Mouse (Mus musculus): ENCODE data around the gene Amt.
"Not testable (repeated sequence)": the region's sequence is repeated elsewhere in the genome, so short reads cannot be mapped to it uniquely, and the experiment has no call there.

The Amt gene

GRCm38 (mm10) chr9:108296453-108297355 is at the start of gene Amt:
Gene Amt (plus strand): TSS chr9:108296853.
- no peak for DNase-seq

DNA sequence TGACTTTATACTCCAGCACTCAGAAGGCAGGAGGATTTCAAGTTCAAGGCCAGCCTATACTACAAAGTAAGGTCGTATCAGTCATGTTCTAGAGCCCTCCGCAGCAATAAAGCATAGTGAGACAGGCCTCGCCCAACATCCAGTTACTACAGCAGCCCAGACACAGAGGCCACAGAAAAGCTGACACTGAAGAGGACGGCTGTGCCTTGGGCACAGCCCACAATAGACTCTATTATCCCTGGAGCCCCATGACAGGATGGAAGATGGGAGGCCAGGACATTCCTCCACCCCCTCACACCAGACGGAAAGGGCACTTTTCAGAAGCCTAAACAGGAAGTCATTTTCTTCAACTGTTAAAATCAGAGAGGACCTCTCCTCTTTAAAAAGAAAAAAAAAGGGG is 47.7 kb upstream of the Amt start:
- no peak for DNase-seq

GRCm38 (mm10) chr9:108251877-108252276 is 44.8 kb upstream of the Amt start:
- DNase-seq: no peak

DNA sequence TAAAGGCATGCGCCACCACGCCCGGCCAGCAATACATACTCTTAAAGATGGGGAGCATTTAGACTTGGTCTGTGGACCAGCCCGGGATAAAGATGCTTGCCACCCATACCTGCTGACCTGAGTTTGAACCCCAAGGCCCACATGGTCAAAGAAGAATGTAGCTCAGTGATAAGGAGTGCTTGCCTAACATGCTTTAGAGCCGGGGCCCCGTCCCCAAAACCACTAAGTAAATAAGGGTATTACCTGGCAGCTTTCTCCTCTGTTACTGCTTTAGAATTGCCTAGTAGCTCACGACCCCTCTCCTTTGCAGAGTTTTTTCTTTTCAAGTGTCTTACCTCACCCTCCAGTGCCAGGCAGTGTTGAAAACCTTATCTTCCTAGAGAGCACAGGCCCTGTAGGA is 43.9 kb upstream of the Amt start:
- DNase-seq: no peak

- DNase-seq: no peak
Measured at GRCm38 (mm10) chr9:108260526-108260925, 36.1 kb upstream of the Amt start.

GRCm38 (mm10) chr9:108261865-108262264 is 34.8 kb upstream of the Amt start:
- DNase-seq: no peak

- DNase-seq: peak; percentile 35
Measured at GRCm38 (mm10) chr9:108262494-108263049, 34.1 kb upstream of the Amt start.

GRCm38 (mm10) chr9:108263131-108263681 is 33.4 kb upstream of the Amt start:
- DNase-seq: no peak

GRCm38 (mm10) chr9:108263690-108264190 is 32.9 kb upstream of the Amt start, which contains the start of gene Dag1:
Gene Dag1 (minus strand): TSS chr9:108263958.
- DNase-seq: peak; percentile 100

DNA sequence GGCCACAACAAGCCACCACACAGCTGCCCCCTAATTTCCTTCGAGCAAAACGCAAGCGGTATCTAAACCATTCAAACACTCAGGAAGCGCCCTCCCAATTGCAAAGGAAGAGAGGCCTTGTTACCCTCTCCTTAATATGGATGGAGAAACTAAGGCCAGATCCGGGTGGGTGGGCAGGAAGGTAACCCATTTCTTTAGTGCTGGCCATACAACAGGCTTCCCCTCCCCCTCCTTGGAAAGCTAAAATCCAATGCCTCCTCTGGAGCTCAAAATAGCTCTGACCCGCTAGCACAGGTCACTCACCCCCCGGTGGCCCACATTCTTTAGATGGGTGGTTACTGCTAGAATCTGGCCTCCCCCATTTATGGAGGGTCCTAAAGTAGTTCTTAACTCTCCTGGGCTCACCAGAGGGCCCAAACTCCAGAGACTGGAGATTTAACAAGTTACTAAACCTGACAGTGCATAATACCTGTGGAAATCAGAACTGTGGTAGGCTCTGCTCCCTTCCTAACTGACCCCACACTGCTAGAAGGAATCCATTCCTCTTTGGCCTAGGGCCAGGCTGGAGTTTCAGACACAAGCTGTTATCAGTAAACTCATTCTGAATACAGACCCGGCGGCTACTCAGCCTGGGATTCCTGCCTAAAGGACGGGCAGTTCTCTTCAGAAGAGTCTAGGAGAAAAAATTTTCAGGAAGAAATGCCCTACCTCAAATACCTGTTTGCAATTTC is 32.3 kb upstream of the Amt start:
- DNase-seq: peak; percentile 66

GRCm38 (mm10) chr9:108266261-108266935 is 30.3 kb upstream of the Amt start:
- DNase-seq: no peak

- peak; percentile 42 for DNase-seq
Measured at GRCm38 (mm10) chr9:108267691-108268090, 29.0 kb upstream of the Amt start.

DNA sequence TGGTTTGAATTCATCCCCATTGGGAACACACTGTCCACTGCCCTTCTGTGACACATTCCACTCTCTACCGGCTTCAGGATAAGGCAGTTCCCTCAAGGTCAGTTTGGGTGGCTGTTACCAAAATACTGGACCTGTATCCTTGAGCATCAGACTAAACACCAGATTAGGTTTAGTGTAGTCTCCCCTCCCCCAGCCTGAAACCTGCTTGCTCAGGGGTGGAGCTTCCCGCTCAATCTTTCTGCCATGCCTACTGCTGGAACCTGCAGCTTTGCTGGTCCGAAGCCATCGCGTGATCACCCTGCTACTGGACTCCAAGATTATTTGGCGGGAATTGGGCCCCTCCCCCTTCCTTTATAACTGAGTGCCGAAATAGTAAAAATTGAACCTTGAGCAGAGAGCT is 28.0 kb upstream of the Amt start:
- not testable (repeated sequence) for DNase-seq

DNA sequence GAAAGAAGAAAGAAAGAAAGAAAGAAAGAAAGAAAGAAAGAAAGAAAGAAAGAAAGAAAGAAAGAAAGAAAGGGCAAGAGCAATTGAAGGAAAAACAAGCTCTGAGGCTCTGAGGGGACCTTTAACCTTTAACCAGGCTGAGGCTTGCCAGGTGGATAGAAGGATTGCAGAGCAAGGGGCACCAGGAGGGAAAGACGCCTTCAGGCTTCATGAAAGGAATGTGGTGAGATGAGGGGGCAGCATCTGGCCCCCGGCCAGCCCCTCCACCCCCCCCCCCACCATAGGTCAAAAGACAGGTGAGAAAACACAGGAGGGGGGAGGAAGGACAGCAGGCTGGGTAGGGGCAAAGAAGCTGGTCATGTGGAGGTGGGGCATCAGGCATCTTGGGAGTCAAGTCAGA is 24.7 kb upstream of the Amt start:
- no peak for DNase-seq

GRCm38 (mm10) chr9:108272691-108273090 is 24.0 kb upstream of the Amt start:
- DNase-seq: no peak

GRCm38 (mm10) chr9:108273485-108273884 is 23.2 kb upstream of the Amt start:
- DNase-seq: no peak

DNA sequence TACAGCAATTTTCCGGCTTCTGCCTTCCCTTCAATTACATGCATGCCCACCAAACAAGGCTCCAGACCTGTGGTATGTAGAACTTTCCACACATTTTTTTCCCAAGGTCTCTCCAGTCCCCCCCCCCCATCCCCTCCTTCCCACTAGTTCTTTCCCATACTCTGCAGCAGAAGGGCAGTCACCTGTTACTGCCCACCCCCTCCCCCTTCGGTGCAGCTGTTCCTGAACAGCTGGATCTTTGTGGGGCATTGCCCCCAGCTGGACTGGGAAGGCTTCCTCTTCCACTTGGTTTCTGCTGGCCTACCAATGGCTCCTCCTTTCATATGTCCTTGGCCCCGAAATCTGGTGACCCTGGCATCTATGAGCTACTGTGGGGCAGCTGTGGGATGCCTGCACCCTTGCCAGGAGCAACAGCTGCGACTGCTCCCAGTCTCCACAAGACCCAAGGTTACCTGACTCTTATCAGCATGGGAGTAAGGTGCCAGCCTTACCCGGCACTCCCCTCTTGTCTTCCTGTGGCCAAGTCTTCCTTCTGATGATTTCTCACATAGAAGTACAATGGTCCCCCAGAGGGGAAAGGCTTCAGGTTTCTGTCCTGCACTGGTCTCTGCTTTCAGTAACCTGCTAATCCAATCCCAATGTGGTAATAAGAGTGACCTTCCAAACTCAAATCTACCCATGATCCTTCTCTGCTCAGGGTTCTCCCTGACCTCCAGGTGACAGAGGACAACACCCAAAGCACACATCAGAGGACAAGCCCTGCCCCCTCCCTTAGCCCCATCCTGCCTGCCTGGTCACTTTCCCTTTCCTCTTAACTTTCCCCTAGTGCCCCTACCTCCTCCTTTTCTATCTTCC is 21.9 kb upstream of the Amt start:
- DNase-seq: no peak

- DNase-seq: peak; percentile 62
Measured at GRCm38 (mm10) chr9:108275331-108275659, 21.4 kb upstream of the Amt start.

DNA sequence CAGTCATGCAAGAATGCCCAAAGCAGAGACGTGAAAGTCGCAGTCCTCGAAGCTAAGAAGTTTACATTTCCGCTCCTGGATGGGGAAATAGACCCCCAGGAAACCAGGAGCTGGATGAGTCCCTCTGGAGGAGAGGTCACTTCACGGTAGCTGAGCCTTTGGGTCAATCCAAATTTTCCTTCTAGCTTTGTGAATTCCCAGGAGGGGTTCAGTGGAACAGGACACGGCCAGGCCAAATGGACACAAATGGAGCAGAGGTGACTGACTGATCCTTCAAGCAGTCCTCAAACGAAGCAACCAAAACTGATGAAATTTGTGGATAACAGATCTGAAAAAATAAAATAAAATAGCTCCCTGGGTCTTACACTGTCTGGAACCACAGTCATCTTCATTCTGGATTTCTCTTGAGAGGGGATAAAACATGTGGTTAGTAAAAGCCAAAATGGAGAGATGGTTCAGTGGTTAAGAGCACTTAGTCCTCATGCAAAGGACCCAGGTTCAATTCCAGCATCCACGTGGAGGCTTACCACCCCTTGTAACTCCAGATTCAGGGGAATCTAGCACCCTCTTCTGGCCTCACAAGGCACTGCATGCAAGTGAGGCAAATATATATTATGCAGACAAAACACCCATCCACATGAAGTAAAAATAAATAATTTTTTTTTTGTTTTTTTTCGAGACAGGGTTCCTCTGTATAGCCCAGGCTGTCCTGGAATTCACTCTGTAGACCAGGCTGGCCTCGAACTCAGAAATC is 17.8 kb upstream of the Amt start:
- peak; percentile 69 for DNase-seq

- DNase-seq: peak; percentile 73
Measured at GRCm38 (mm10) chr9:108280071-108280828, 16.4 kb upstream of the Amt start.

Data from lung, postnatal 14 days (tissue).